Mouse (Mus musculus): ENCODE measurements at regions not wholly inside any gene's neighbourhood (a gene's known extent, or its start where the extent isn't known, plus 50 kb on each side); places are given as distances from the start of the nearest gene placed in this dataset.

DNA sequence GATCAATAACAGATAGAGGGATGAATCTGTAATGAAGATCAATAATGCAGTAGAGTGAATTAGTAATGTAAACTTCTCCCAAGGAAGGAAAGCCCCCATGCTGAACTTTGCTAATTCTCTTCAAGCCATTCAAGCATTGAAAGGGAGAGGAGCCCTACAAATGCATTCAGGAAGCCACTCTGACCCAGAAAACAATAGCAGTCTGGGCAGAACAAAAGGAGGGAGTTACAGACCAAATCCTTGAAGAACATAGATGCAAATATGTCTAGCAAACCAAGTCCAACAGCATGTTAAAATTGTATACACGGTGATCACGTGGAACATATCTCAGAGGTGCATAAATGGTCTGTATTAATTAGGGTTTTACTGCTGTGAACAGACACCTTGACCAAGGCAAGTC is 77.7 kb upstream of the Adtrp start:
- TF ChIP-seq CTCF (IDR thresholded peaks at IDR 0.05; ENCODE audit: borderline replicate concordance, insufficient read depth, low read depth, low read length) (no peak), POLR2A (IDR thresholded peaks at IDR 0.05; ENCODE audit: borderline replicate concordance, insufficient read depth, low read length) (no peak)

All from cerebellum, adult 2 months (tissue).